Mouse (Mus musculus) monocyte, adult 5-6 weeks (primary cell): ENCODE results near the gene Mecom. TPM values are rescaled to one million over a fixed set of nuclear protein-coding genes. Genes with fewer than 3 reads are reported as not detected.

ENCODE experiments used
- ATAC-seq: fragments of 153-309, 156-312 bp; replicated peaks from 2 replicates; pipeline ENCODE4 v1.8.0; 2017; ENCODE audit warnings: mild to moderate bottlenecking; ENCODE audit not compliant: low TSS enrichment, insufficient number of reproducible peaks, severe bottlenecking, poor library complexity, low FRiP score
- total RNA-seq: library from RNA; stranded (forward); fragments of 200-1000, 200-491, 200-594 nt; gene quantifications from 3 replicates; pipeline ENCODE4 v1.2.3, GENCODE M21; 2017

Gene Mecom
- total RNA-seq, 1 experiment from 2014 or later: not detected

DNA sequence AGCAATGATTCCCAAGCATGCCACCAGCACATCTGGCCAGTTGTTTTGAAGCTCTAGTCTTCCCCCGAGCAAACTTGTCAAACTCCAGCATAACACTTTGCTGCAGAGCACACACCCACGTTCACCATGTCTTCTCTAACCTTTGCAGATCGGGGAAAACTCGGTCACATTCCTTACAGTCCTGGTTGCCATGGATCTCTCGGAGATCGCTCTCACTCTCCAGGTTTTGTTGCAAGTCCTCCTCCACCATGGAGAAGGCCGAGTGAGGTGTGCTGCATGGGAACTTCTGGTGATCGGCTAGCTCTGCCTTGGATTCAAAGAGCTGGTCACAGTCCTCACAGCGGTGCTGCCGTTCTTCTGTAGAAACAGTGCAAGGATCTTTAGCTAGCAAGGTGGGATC is 554.5 kb downstream of the Mecom start:
- ATAC-seq: no peak

- ATAC-seq: no peak
Measured at GRCm38 (mm10) chr3:29991523-29991922, 556.3 kb downstream of the Mecom start.

DNA sequence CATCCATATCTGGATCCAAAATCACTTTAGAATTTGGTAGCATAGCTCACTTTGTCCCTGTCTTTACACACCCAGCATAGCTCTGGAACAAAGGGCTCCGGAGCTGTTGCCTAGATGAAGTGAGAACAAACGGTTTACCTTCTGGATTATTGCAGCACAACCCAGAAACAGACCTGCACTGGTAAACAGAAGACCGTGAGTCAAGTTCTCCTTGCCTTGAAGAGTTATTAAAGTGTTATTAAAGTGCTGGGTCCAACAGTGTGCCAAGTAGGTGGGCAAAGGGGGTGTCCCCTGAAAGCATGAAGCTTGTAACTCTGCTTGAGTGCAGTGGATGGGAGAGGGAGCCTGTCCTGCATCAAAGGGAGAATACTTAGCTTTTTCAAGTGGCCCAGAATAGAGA is 563.4 kb downstream of the Mecom start:
- ATAC-seq: no peak

DNA sequence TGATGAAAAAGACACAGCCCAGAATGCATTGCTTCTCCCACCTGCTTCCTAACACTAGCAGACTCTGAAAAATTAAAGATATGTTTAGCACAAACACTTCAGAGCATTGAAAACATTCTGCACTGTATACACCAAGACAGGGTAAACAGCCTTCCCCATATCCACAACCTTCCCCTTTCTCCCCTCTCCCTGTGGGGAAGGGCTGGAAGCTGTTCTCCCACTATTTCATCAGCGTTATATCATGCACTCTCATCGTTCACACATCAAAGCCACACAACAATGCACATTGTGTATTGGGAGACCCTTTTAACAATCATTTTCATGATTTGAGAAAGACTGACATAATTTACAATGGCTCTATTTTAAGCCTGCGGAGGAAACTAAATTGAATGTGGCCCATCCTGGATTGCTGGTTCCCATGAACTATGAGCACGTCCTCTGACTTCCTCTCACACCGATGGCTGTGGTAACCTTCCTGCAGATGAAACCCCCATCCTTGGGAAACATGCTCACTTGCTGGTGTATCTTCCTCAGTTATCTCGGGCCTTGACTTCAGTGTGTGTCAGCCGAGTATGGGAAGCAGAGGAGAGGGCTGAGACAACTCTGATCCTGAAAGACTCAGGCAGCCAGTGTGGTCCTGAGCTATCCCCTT is 566.4 kb downstream of the Mecom start:
- no peak for ATAC-seq

GRCm38 (mm10) chr3:29980531-29980930 is 567.3 kb downstream of the Mecom start:
- no peak for ATAC-seq

DNA sequence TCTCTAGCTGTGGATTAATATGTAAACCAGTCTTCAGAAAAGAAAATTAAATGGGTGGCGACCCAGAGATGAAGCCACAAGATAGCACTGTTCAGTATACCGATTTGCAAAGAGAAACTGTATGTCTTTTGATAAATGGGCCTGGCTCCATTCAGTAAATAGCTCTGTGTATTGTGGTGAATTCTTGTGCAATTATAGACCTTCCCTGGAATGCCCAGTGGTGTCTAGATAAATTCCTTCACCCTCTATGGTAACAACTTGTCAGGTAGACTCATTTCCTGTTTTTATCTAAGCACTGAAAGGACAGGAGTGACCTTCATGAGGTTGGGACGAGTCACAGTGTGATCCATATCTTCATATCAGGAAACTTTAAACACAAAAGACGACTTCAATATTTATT is 571.2 kb downstream of the Mecom start:
- no peak for ATAC-seq

DNA sequence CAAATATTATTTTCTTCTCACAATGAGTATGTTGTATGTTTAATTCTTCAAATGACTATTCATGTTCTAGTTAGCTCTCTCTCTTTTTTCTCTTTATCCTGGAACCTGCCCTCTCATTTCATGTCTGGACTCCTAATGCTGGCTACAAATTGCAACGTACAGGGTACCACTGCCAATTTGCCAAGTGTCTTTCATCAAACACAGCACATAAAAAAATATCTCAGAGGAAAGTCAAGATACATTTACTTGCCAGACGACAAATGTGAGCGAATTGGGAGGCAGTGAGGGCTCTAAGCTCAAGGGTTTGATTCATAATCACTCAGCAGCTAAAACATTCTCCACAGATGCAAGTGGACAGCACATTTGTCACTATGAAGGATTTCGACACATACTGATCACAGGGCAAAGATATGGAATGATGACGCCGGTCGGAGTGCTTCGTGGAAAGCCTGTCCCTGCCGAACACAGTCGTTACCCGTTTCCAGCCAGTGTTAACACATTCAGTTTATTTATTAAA is 579.3 kb downstream of the Mecom start:
- ATAC-seq: no peak

DNA sequence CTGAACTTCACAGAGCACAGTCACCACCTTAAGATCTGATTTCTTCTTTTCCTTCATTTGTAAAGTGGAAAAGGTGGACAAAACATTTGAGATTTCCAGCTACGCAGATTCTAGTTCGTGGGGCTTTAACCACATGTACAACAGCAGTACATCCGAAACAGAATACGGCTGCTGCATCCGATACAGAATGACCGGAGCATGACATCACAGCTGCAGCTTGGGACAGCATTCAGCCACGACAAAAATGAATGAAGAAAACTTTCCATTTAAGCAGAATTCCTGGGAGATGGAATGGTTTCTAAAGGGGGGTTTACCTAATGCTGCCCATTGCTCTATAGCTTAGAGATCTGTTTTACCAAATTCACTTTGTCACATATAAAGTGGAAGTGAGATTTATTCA is 583.9 kb downstream of the Mecom start:
- ATAC-seq: no peak

- ATAC-seq: no peak
Measured at GRCm38 (mm10) chr3:29963447-29963846, 584.4 kb downstream of the Mecom start.

DNA sequence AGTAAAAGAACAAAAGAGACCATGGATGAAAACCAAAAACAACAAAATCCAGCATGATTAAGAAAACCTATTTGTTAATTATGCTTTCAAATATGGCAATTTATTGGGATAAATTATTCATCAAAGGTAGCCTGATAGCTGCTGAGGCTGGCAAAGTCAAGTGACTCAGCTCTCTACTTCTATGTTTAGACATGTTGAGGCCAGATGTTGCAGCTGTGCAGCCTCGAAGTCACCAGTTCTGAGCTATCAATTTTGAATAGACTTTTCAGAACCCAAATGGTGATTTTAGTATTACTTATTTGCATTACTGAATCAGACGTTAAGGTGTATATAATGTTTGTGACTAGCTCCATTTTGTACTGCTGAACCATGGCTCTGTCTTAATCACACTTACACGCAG is 588.8 kb downstream of the Mecom start:
- no peak for ATAC-seq

DNA sequence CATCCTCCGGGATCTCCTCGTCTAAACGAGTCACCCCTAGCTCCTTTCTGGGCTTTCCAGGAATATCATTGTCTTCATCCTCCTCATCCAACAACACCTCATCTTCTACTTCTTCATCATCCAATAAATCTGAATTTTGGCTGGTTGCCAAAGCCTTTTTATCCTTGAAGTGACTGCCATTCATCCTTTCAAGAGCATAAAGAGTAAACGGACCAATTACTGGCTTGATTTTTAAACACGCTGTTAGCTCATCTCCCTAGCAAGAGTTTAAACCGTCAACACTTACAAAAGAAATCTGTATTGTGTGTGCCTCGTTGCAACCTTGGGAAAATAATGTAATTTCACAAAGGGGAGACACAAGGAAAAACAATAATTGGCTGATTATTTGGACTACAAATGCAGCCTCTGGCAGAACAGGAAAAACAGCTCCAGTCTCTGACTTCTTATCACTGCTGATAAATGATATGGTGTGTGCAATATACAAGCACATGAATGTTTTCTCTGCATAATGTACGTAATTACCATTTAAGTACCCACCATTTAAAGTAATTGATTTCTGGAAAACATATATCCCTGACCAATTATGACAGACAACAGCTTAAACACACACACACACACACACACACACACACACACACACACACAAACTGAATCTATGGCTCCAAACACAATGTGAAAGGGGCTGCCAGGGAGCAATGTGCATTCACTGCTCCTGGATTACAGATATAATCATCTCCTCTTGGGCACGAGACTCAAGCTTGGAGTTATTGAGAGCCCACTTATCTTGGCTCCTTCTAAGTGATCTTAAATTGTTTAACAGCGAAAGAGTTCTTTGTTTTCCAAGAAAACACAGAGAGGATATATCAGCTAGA is 590.2 kb downstream of the Mecom start:
- no peak for ATAC-seq

DNA sequence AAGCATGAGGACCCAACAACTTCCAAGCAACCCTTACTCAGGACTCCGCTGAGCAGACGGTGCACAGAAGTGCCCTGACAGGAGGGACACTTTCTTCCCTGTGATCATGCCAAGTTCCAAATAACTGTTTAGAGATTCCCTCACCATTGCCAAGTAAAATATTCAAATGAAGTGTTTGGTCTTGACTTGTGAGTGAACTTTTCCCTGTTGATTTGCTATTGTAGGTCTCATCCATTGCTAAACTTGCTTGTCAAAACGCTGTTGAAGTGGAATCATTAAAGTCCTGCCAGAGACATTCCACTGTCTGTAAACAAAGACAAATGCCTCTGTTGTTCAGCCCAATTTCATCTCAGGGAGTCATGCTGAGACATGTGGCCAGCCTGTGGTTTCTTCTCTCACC is 594.5 kb downstream of the Mecom start:
- ATAC-seq: no peak

- ATAC-seq: no peak
Measured at GRCm38 (mm10) chr3:29950853-29951252, 597.0 kb downstream of the Mecom start.

GRCm38 (mm10) chr3:29903596-29904308 is 644.1 kb downstream of the Mecom start:
- ATAC-seq: no peak

Other genes starting within 250 kb of the Mecom start
- gene Actrt3, start 51.9 kb upstream of the Mecom start, total RNA-seq: 1.1 TPM in 1 of 3 replicates, not detected in the others
- 32.7 to 46.4 TPM (median 44.5 TPM) in 3 replicates for gene Mynn, start 54.1 kb upstream of the Mecom start, total RNA-seq
- gene Lrriq4, start 96.5 kb upstream of the Mecom start, total RNA-seq: not detected in 3 replicates
- not detected in 3 replicates for gene Lrrc34, start 99.9 kb upstream of the Mecom start, total RNA-seq
- gene Lrrc31, start 151.8 kb upstream of the Mecom start, total RNA-seq: not detected in 3 replicates
- gene Samd7, start 198.3 kb upstream of the Mecom start, total RNA-seq: not detected in 3 replicates
- gene Sec62, start 244.9 kb upstream of the Mecom start, total RNA-seq: 127 to 145 TPM (median 128 TPM) in 3 replicates